Mouse (Mus musculus): Measurements from ENCODE around the gene D930048N14Rik. TPM values are rescaled to one million over a fixed set of nuclear protein-coding genes. Genes with fewer than 3 reads are reported as not detected.
"Not testable (repeated sequence)": the region's sequence is repeated elsewhere in the genome, so short reads cannot be mapped to it uniquely, and the experiment has no call there.

D930048N14Rik gene
- polyA plus RNA-seq, 1 experiment = 4.1 TPM

GRCm38 (mm10) chr11:51661867-51662365 is 11.2 kb downstream of the D930048N14Rik start:
- no peak overlapping the region for H3K4me3 ChIP-seq (replicated peaks; ENCODE audit: insufficient read depth, low read depth, low read length)
- H3K4me1 ChIP-seq (ENCODE audit: control insufficient read depth, insufficient read depth, low read length) = no peaks in the 10 kb centered on the region
- H3K27me3 ChIP-seq (ENCODE audit: control insufficient read depth, insufficient read depth, low read length) = no peaks in the 10 kb centered on the region
- DNase-seq = no peak
- H3K27ac ChIP-seq (ENCODE audit: insufficient read depth, low read length) = no peak overlapping the region
- no peak for TF ChIP-seq CTCF (IDR thresholded peaks at IDR 0.05; ENCODE audit: borderline replicate concordance, insufficient read depth, low read depth, low read length)
- TF ChIP-seq POLR2A (IDR thresholded peaks at IDR 0.05; ENCODE audit: borderline replicate concordance, insufficient read depth, low read length) = no peak
- WGBS = 48% methylated on average over 16 of the region's 16 CpGs

GRCm38 (mm10) chr11:51662632-51663031 is 11.9 kb downstream of the D930048N14Rik start:
- no peak overlapping the region for H3K4me3 ChIP-seq (replicated peaks; ENCODE audit: insufficient read depth, low read depth, low read length)
- H3K27ac ChIP-seq (ENCODE audit: insufficient read depth, low read length) = no peak overlapping the region
- no peak for DNase-seq
- TF ChIP-seq POLR2A (IDR thresholded peaks at IDR 0.05; ENCODE audit: borderline replicate concordance, insufficient read depth, low read length) (no peak), CTCF (IDR thresholded peaks at IDR 0.05; ENCODE audit: borderline replicate concordance, insufficient read depth, low read depth, low read length) (no peak)
- H3K27me3 ChIP-seq (ENCODE audit: control insufficient read depth, insufficient read depth, low read length) = no peaks in the 10 kb centered on the region
- 76% methylated on average over 7 of the region's 7 CpGs for WGBS
- no peaks in the 10 kb centered on the region for H3K4me1 ChIP-seq (ENCODE audit: control insufficient read depth, insufficient read depth, low read length)

- DNase-seq; H3K4me1 ChIP-seq (ENCODE audit: control insufficient read depth, insufficient read depth, low read length); H3K27ac ChIP-seq (ENCODE audit: insufficient read depth, low read length); H3K27me3 ChIP-seq (ENCODE audit: control insufficient read depth, insufficient read depth, low read length); H3K4me3 ChIP-seq (replicated peaks; ENCODE audit: insufficient read depth, low read depth, low read length): not testable (repeated sequence)
- 90% methylated on average over 7 of the region's 7 CpGs for WGBS
Measured at GRCm38 (mm10) chr11:51664747-51665146, 14.0 kb downstream of the D930048N14Rik start.

- TF ChIP-seq POLR2A (IDR thresholded peaks at IDR 0.05; ENCODE audit: borderline replicate concordance, insufficient read depth, low read length) = no peak
- no peak for TF ChIP-seq CTCF (IDR thresholded peaks at IDR 0.05; ENCODE audit: borderline replicate concordance, insufficient read depth, low read depth, low read length)
- Histone ChIP-seq H3K27ac (ENCODE audit: insufficient read depth, low read length) (no peak overlapping the region), H3K27me3 (ENCODE audit: control insufficient read depth, insufficient read depth, low read length) (no peaks in the 10 kb centered on the region), H3K4me1 (ENCODE audit: control insufficient read depth, insufficient read depth, low read length) (no peaks in the 10 kb centered on the region), H3K4me3 (replicated peaks; ENCODE audit: insufficient read depth, low read depth, low read length) (no peak overlapping the region)
- DNase-seq = no peak
- WGBS = 95% methylated on average over 7 of the region's 7 CpGs
Measured at GRCm38 (mm10) chr11:51670846-51671245, 20.1 kb downstream of the D930048N14Rik start.

GRCm38 (mm10) chr11:51671376-51671775 is 20.6 kb downstream of the D930048N14Rik start:
- WGBS = 66% methylated on average over 2 of the region's 2 CpGs
- no peaks in the 10 kb centered on the region for H3K4me1 ChIP-seq (ENCODE audit: control insufficient read depth, insufficient read depth, low read length)
- H3K27ac ChIP-seq (ENCODE audit: insufficient read depth, low read length) = no peak overlapping the region
- H3K4me3 ChIP-seq (replicated peaks; ENCODE audit: insufficient read depth, low read depth, low read length) = no peak overlapping the region
- TF ChIP-seq POLR2A (IDR thresholded peaks at IDR 0.05; ENCODE audit: borderline replicate concordance, insufficient read depth, low read length) = no peak
- TF ChIP-seq CTCF (IDR thresholded peaks at IDR 0.05; ENCODE audit: borderline replicate concordance, insufficient read depth, low read depth, low read length) = no peak
- no peaks in the 10 kb centered on the region for H3K27me3 ChIP-seq (ENCODE audit: control insufficient read depth, insufficient read depth, low read length)
- no peak for DNase-seq

- no peaks in the 10 kb centered on the region for H3K4me1 ChIP-seq (ENCODE audit: control insufficient read depth, insufficient read depth, low read length)
- WGBS = 55% methylated on average over 9 of the region's 9 CpGs
- no peak for DNase-seq
- TF ChIP-seq CTCF (IDR thresholded peaks at IDR 0.05; ENCODE audit: borderline replicate concordance, insufficient read depth, low read depth, low read length) (no peak), POLR2A (IDR thresholded peaks at IDR 0.05; ENCODE audit: borderline replicate concordance, insufficient read depth, low read length) (no peak)
- H3K27me3 ChIP-seq (ENCODE audit: control insufficient read depth, insufficient read depth, low read length) = no peaks in the 10 kb centered on the region
- no peak overlapping the region for H3K4me3 ChIP-seq (replicated peaks; ENCODE audit: insufficient read depth, low read depth, low read length)
- no peak overlapping the region for H3K27ac ChIP-seq (ENCODE audit: insufficient read depth, low read length)
Measured at GRCm38 (mm10) chr11:51673291-51673690, 22.5 kb downstream of the D930048N14Rik start.

- H3K4me1 ChIP-seq (ENCODE audit: control insufficient read depth, insufficient read depth, low read length) = no peaks in the 10 kb centered on the region
- DNase-seq = no peak
- H3K27me3 ChIP-seq (ENCODE audit: control insufficient read depth, insufficient read depth, low read length) = no peaks in the 10 kb centered on the region
- 69% methylated on average over 5 of the region's 5 CpGs for WGBS
- no peak overlapping the region for H3K4me3 ChIP-seq (replicated peaks; ENCODE audit: insufficient read depth, low read depth, low read length)
- no peak overlapping the region for H3K27ac ChIP-seq (ENCODE audit: insufficient read depth, low read length)
- TF ChIP-seq CTCF (IDR thresholded peaks at IDR 0.05; ENCODE audit: borderline replicate concordance, insufficient read depth, low read depth, low read length) (no peak), POLR2A (IDR thresholded peaks at IDR 0.05; ENCODE audit: borderline replicate concordance, insufficient read depth, low read length) (no peak)
Measured at GRCm38 (mm10) chr11:51675386-51675785, 24.6 kb downstream of the D930048N14Rik start.

GRCm38 (mm10) chr11:51677737-51678418 is 27.1 kb downstream of the D930048N14Rik start:
- no peak for DNase-seq
- Histone ChIP-seq H3K4me3 (replicated peaks; ENCODE audit: insufficient read depth, low read depth, low read length) (no peak overlapping the region), H3K4me1 (ENCODE audit: control insufficient read depth, insufficient read depth, low read length) (no peaks in the 10 kb centered on the region), H3K27ac (ENCODE audit: insufficient read depth, low read length) (no peak overlapping the region), H3K27me3 (ENCODE audit: control insufficient read depth, insufficient read depth, low read length) (no peaks in the 10 kb centered on the region)
- TF ChIP-seq POLR2A (IDR thresholded peaks at IDR 0.05; ENCODE audit: borderline replicate concordance, insufficient read depth, low read length) = no peak
- no peak for TF ChIP-seq CTCF (IDR thresholded peaks at IDR 0.05; ENCODE audit: borderline replicate concordance, insufficient read depth, low read depth, low read length)
- 71% methylated on average over 6 of the region's 6 CpGs for WGBS
